Comparison of ENCODE assay signal across 35 mouse cellular contexts in genomic region chr14:79304873-79305464, GRCm38 (mm10). TPM values are rescaled to one million over a fixed set of nuclear protein-coding genes. Genes with fewer than 3 reads are reported as not detected.
DNase-seq lines count a peak whose midpoint lies in the region; ATAC-seq and TF ChIP-seq lines count a peak whose summit lies in the region.
"Had no signal": no experiment of that assay in that cellular context is flagged by ENCODE, and none has a peak within 500 bp of the region (broad histone marks: within the 10 kb centered on the region; RNA-seq: fewer than 3 reads in every experiment).

No protein-coding gene starts in this region.

- intact Hi-C loops in gastrocnemius, adult 2 months (cut with DNase I): loop anchor here (5.0 kb wide), 1 partner anchor 123 kb away; no protein-coding TSS in a partner anchor
- intact Hi-C loops in gastrocnemius, postnatal 14 days (cut with DNase I; ENCODE audit: low total_unique reads): no loop called here

- no peak for TF ChIP-seq RAD21 in CH12.LX (IDR thresholded peaks at IDR 0.05; ENCODE audit: low read depth, low read length)

- no peak for ATAC-seq in hindbrain, embryonic 11.5 days (ENCODE audit: low FRiP score)
- ATAC-seq: forebrain, embryonic 15.5 days; hindbrain, postnatal 0 days; inflammation-experienced regulatory T-cells, adult 6 months; intestine, embryonic 16.5 days; Patski had no signal

- peaks cover 8% of the 10 kb centered on the region for H3K27me3 ChIP-seq in CH12.LX (replicated peaks)
- peaks cover 15% of the 10 kb centered on the region for H3K27me3 ChIP-seq in hindbrain, embryonic 11.5 days (ENCODE audit: control insufficient read depth, insufficient read depth, low read length)
- H3K27me3 ChIP-seq: forebrain, embryonic 15.5 days; Patski had no signal

- no peak for TF ChIP-seq EP300 in CH12.LX (IDR thresholded peaks at IDR 0.05; ENCODE audit: low read length)

- no peak overlapping the region for H3K4me2 ChIP-seq in CH12.LX (ENCODE audit: insufficient read depth, low read depth, poor library complexity, severe bottlenecking)
- no peak overlapping the region for H3K4me2 ChIP-seq in hindbrain, embryonic 11.5 days (replicated peaks; ENCODE audit: low read depth, low read length)
- H3K4me2 ChIP-seq: embryonic facial prominence, embryonic 13.5 days; forebrain, embryonic 12.5 days; forebrain, embryonic 15.5 days; heart, embryonic 12.5 days; heart, embryonic 15.5 days; hindbrain, embryonic 14.5 days had no signal

- H3K27ac ChIP-seq in gastrocnemius, adult 2 months: peak overlapping the region; percentile 66
- H3K27ac ChIP-seq in CH12.LX (ENCODE audit: insufficient read depth, low read depth): no peak overlapping the region
- H3K27ac ChIP-seq in hindbrain, embryonic 11.5 days (ENCODE audit: low read depth, low read length): no peak overlapping the region
- H3K27ac ChIP-seq: embryonic facial prominence, embryonic 10.5 days; embryonic facial prominence, embryonic 13.5 days; forebrain, embryonic 12.5 days; forebrain, embryonic 15.5 days; heart, embryonic 15.5 days; hindbrain, embryonic 10.5 days; hindbrain, embryonic 14.5 days; hindbrain, postnatal 0 days had no signal

- no peaks in the 10 kb centered on the region for H3K79me2 ChIP-seq in CH12.LX (replicated peaks; ENCODE audit: control insufficient read depth, extremely low read depth, insufficient read depth, poor library complexity, severe bottlenecking)

- no peak overlapping the region for H3K4me3 ChIP-seq in gastrocnemius, adult 2 months
- no peak overlapping the region for H3K4me3 ChIP-seq in CH12.LX (replicated peaks in 1 of 3; ENCODE audit: low read depth in 2 of 3, low read length in 2 of 3, poor library complexity in 1 of 3)
- H3K4me3 ChIP-seq in hindbrain, embryonic 11.5 days (ENCODE audit: low read depth, low read length): no peak overlapping the region
- H3K4me3 ChIP-seq: embryonic facial prominence, embryonic 10.5 days; embryonic facial prominence, embryonic 13.5 days; erythroblast, embryonic 14.5 days; forebrain, embryonic 12.5 days; forebrain, embryonic 15.5 days; heart, embryonic 12.5 days; heart, embryonic 15.5 days; hindbrain, embryonic 10.5 days had no signal

- H3K9ac ChIP-seq in CH12.LX (ENCODE audit: insufficient read depth, low read depth): no peak overlapping the region
- H3K9ac ChIP-seq in hindbrain, embryonic 11.5 days (ENCODE audit: low read depth, low read length): no peak overlapping the region
- H3K9ac ChIP-seq: embryonic facial prominence, embryonic 13.5 days; forebrain, embryonic 12.5 days; forebrain, embryonic 15.5 days; heart, embryonic 12.5 days; heart, embryonic 15.5 days; hindbrain, embryonic 14.5 days had no signal

- H3K9me3 ChIP-seq in CH12.LX (replicated peaks; ENCODE audit: low read length): peaks cover 3% of the 10 kb centered on the region
- H3K9me3 ChIP-seq in hindbrain, embryonic 11.5 days (ENCODE audit: control insufficient read depth, low read length): no peaks in the 10 kb centered on the region
- H3K9me3 ChIP-seq: embryonic facial prominence, embryonic 10.5 days; embryonic facial prominence, embryonic 13.5 days; forebrain, embryonic 12.5 days; forebrain, embryonic 15.5 days; heart, embryonic 12.5 days; heart, embryonic 15.5 days; hindbrain, embryonic 10.5 days had no signal

- in situ Hi-C loops in CH12.LX (cut with MboI; ENCODE audit: low pct_ligation_motif_present, low pct_unique_long_range_greater_than_20kb, low sequenced_read_pairs): loop anchor here (5.0 to 10.0 kb wide), 2 partner anchors 38 to 180 kb away; no protein-coding TSS in a partner anchor

- DNase-seq in gastrocnemius, adult 2 months: peak; percentile 44
- DNase-seq in gastrocnemius, postnatal 14 days: no peak
- peak; percentile 23 for DNase-seq in A20 (ENCODE audit: low read depth, low spot score)
- no peak for DNase-seq in CH12.LX (ENCODE audit: extremely low read depth)
- DNase-seq in NIH3T3 (ENCODE audit: low read depth): peak; percentile 37
- DNase-seq in hindbrain, embryonic 11.5 days (ENCODE audit: low spot score): no peak
- no peak for DNase-seq in kidney, postnatal 4 days
- DNase-seq: adrenal gland, postnatal 25 days; cerebellum, adult 11-12 months; cerebellum, adult 8-10 months; cerebellum, postnatal 10 days; cerebellum, postnatal 36 days; embryo, embryonic 11 days; heart, adult 11 months; heart, postnatal 10 days; heart, postnatal 36 days; kidney, adult 18-20 months had no signal

- dilution Hi-C loops in CH12.LX (cut with MboI; ENCODE audit: extremely low pct_ligation_motif_present, extremely low pct_unique_long_range_greater_than_20kb, low sequenced_read_pairs): no loop called here

- no peak for TF ChIP-seq CTCF in gastrocnemius, adult 2 months (IDR thresholded peaks at IDR 0.05)
- TF ChIP-seq CTCF in CH12.LX (conservative IDR thresholded peaks at IDR 0.05 in 1 of 2, IDR thresholded peaks at IDR 0.05 in 1 of 2; ENCODE audit: low read depth in 2 of 2, low read length in 2 of 2): no peak

- H3K4me1 ChIP-seq in CH12.LX (ENCODE audit: control insufficient read depth in 1 of 2, insufficient read depth in 2 of 2): peaks cover 10 to 15% of the 10 kb centered on the region in 2 experiments
- 0 out of 2 replicates have a peak, but pooled peaks cover 5% of the 10 kb centered on the region for H3K4me1 ChIP-seq in hindbrain, embryonic 11.5 days (replicated peaks; ENCODE audit: control insufficient read depth, insufficient read depth, low read length)

- H3K36me3 ChIP-seq in CH12.LX (replicated peaks in 1 of 2; ENCODE audit: control insufficient read depth in 1 of 2, insufficient read depth in 1 of 2, low read length in 1 of 2): no peaks in the 10 kb centered on the region
- no peaks in the 10 kb centered on the region for H3K36me3 ChIP-seq in hindbrain, embryonic 11.5 days (ENCODE audit: control insufficient read depth, insufficient read depth, low read length)
- H3K36me3 ChIP-seq: embryonic facial prominence, embryonic 10.5 days; embryonic facial prominence, embryonic 13.5 days; forebrain, embryonic 12.5 days; forebrain, embryonic 15.5 days; heart, embryonic 12.5 days; heart, embryonic 15.5 days; hindbrain, embryonic 10.5 days had no signal

- WGBS in hindbrain, embryonic 11.5 days: 84% methylated on average over 6 of the region's 6 CpGs

- no peak for TF ChIP-seq POLR2A in CH12.LX (IDR thresholded peaks at IDR 0.05; ENCODE audit: low read depth, low read length)

TF ChIP-seq in CH12.LX, 34 proteins besides CTCF, POLR2A, EP300 and RAD21:
- TF ChIP-seq GABPA (IDR thresholded peaks at IDR 0.05; ENCODE audit: insufficient replicate concordance, low read depth, low read length) (no peak), BHLHE40 (IDR thresholded peaks at IDR 0.05; ENCODE audit: low read depth, low read length) (peak; percentile 72), KAT2A (IDR thresholded peaks at IDR 0.05; ENCODE audit: insufficient replicate concordance, low read length) (no peak), ZMIZ1 (IDR thresholded peaks at IDR 0.05; ENCODE audit: low read depth, low read length) (no peak)
TF ChIP-seq in CH12.LX: peak in this region for 1.

RNA-seq across cellular contexts. Expression of gene Rgcc, which starts 3.5 kb away (rescaled TPM):
- total RNA-seq in gastrocnemius, adult 2 months (2021): 10 to 100 TPM; 46.9 to 78.3 TPM
- total RNA-seq in gastrocnemius, postnatal 14 days (2021): 10 to 100 TPM; 27.2 to 39.9 TPM
- total RNA-seq in CH12.LX (2012; rRNA removed) (1.6 and 2.2 TPM in 2 replicates), CH12.LX (2014; rRNA removed) (3.3 and 5.2 TPM in 2 replicates)
- 1.2 and 2.3 TPM in 2 replicates for polyA plus RNA-seq in CH12.LX (2012; ENCODE audit: insufficient read length, low read depth)
- polyA plus RNA-seq in hindbrain, embryonic 11.5 days (2014; fragmentation: Nextera tagmentation; extraction: Ambion mirVana): 33.0 and 41.9 TPM in 2 replicates

RNA-seq across cellular contexts. Expression of gene Zfp957, which starts 57.8 kb away (rescaled TPM):
- total RNA-seq in gastrocnemius, adult 2 months (2021): not detected
- not detected for total RNA-seq in gastrocnemius, postnatal 14 days (2021)
- total RNA-seq in CH12.LX (2012; rRNA removed) (not detected in 2 replicates), CH12.LX (2014; rRNA removed) (not detected in 2 replicates)
- not detected in 2 replicates for polyA plus RNA-seq in CH12.LX (2012; ENCODE audit: insufficient read length, low read depth)
- polyA plus RNA-seq in hindbrain, embryonic 11.5 days (2014; fragmentation: Nextera tagmentation; extraction: Ambion mirVana): not detected in 2 replicates
- total RNA-seq: adrenal gland, adult 18-20 months; adrenal gland, postnatal 25 days; gastrocnemius, adult 8-10 months; gastrocnemius, postnatal 4 days; heart, postnatal 10 days; heart, postnatal 36 days; hindbrain, postnatal 0 days had no signal
- polyA plus RNA-seq: brain, embryonic 14.5 days; cortical plate, adult 2 months; embryonic facial prominence, embryonic 10.5 days; embryonic facial prominence, embryonic 13.5 days; erythroblast, embryonic 14.5 days; forebrain, embryonic 12.5 days; forebrain, embryonic 15.5 days; heart, embryonic 12.5 days; heart, embryonic 15.5 days; hindbrain, embryonic 10.5 days; hindbrain, embryonic 14.5 days; hindbrain, postnatal 0 days; intestine, embryonic 16.5 days had no signal

Comparison
In these comparisons a context has a peak if more than half of its experiments do, and no peak if none do; other contexts are left out.
1. DNase-seq: peak in gastrocnemius, adult 2 months (single experiment), A20 (single experiment) and NIH3T3 (single experiment); none in gastrocnemius, postnatal 14 days (single experiment), CH12.LX (single experiment), hindbrain, embryonic 11.5 days (single experiment) and kidney, postnatal 4 days (0 of 2).
2. RNA of gene Rgcc, which starts 3.5 kb away (total RNA-seq): 46.9 to 78.3 TPM in gastrocnemius, adult 2 months and 27.2 to 39.9 TPM in gastrocnemius, postnatal 14 days; 1.6 to 5.2 TPM in CH12.LX; every median in the first group is over 4 times any median in the second.